Mouse (Mus musculus) bone marrow macrophage, adult 2 months (primary cell): ENCODE measurements around the gene Ankub1.

Experiments
- CTCF ChIP-seq: IDR thresholded peaks from 2 replicates; pipeline ENCODE4 v1.5.1; 2012; ENCODE audit warnings: low read depth, mild to moderate bottlenecking, low read length, moderate library complexity
- POLR2A ChIP-seq: IDR thresholded peaks from 2 replicates; pipeline ENCODE4 v1.6.1; 2012; ENCODE audit warnings: mild to moderate bottlenecking, low read depth, low read length, borderline replicate concordance

DNA sequence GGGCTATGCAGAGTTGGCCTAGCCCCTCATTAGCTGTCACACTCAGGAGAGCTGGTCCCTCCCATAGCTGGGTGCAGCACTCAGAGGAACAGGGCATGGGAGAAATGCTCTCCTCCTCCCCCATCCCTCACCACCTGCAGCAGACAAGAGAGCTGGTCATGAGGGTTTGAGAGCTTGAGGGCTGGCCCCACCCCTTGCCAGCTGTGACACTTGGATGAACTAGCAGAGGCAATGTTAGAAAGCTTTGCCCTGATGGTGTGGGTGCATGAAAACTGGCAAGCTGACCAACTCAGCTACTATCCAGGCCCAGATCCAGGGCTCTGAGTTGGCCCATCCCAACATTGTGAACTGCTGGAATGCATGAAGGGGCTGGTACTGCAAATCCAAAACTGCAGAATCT lies 14.8 kb downstream of the Ankub1 start:
- TF ChIP-seq CTCF (no peak), POLR2A (no peak)
